Mouse (Mus musculus) adrenal gland, postnatal 4 days (tissue): ENCODE measurements around the gene Tha1. TPM values are rescaled to one million over a fixed set of nuclear protein-coding genes. Genes with fewer than 3 reads are reported as not detected.
"Not testable (repeated sequence)": the region's sequence is repeated elsewhere in the genome, so short reads cannot be mapped to it uniquely, and the experiment has no call there.

Source experiments
- DNase-seq, 2 experiments: peaks; one replicate each; pipeline ENCODE4 v3.0.0; 2021 to 2022; ENCODE audit warnings: low spot score in 2 of 2, mixed read lengths in 2 of 2
- total RNA-seq, 2 experiments: library from RNA; stranded (reverse); gene quantifications; 2 replicates each; pipeline ENCODE4 v1.2.3; 2021

The Tha1 gene
- total RNA-seq, 2 experiments from 2014 or later: 15.1 to 15.6 TPM

- DNase-seq: no peak
Observed at GRCm38 (mm10) chr11:117852875-117853274, 20.4 kb downstream of the Tha1 start.

GRCm38 (mm10) chr11:117848985-117849671 is 24.2 kb downstream of the Tha1 start, which contains the start of gene Birc5:
Birc5 (plus strand) TSS chr11:117849251.
- DNase-seq: peak; percentile 91 to 94

GRCm38 (mm10) chr11:117848271-117848984 is 24.9 kb downstream of the Tha1 start:
- peak in 1 of 2 experiments; percentile 24 for DNase-seq

GRCm38 (mm10) chr11:117847593-117848215 is 25.6 kb downstream of the Tha1 start:
- no peak for DNase-seq

GRCm38 (mm10) chr11:117846640-117847039 is 26.6 kb downstream of the Tha1 start:
- no peak for DNase-seq

- DNase-seq: no peak
Observed at GRCm38 (mm10) chr11:117845651-117846050, 27.6 kb downstream of the Tha1 start.

- no peak for DNase-seq
Observed at GRCm38 (mm10) chr11:117844997-117845396, 28.3 kb downstream of the Tha1 start.

GRCm38 (mm10) chr11:117843434-117843833 is 29.8 kb downstream of the Tha1 start:
- no peak for DNase-seq

- no peak for DNase-seq
Observed at GRCm38 (mm10) chr11:117840910-117841309, 32.4 kb downstream of the Tha1 start.

- DNase-seq: no peak
Observed at GRCm38 (mm10) chr11:117839021-117839420, 34.3 kb downstream of the Tha1 start.

GRCm38 (mm10) chr11:117838572-117838971 is 34.7 kb downstream of the Tha1 start:
- DNase-seq: no peak

GRCm38 (mm10) chr11:117836306-117836705 is 37.0 kb downstream of the Tha1 start:
- DNase-seq: no peak

- DNase-seq: no peak
Observed at GRCm38 (mm10) chr11:117834086-117834485, 39.2 kb downstream of the Tha1 start.

- DNase-seq: not testable (repeated sequence)
Observed at GRCm38 (mm10) chr11:117833509-117833908, 39.8 kb downstream of the Tha1 start.

GRCm38 (mm10) chr11:117832086-117832969 is 41.0 kb downstream of the Tha1 start:
- peak in 1 of 2 experiments; percentile 51 for DNase-seq

GRCm38 (mm10) chr11:117830401-117830800 is 42.9 kb downstream of the Tha1 start:
- no peak for DNase-seq

- DNase-seq: no peak
Observed at GRCm38 (mm10) chr11:117829671-117830215, 43.5 kb downstream of the Tha1 start.

GRCm38 (mm10) chr11:117828888-117829604 is 44.2 kb downstream of the Tha1 start:
- no peak for DNase-seq

- DNase-seq: no peak
Observed at GRCm38 (mm10) chr11:117828149-117828887, 45.0 kb downstream of the Tha1 start.
